Mouse (Mus musculus) heart, postnatal 0 days (tissue): ENCODE results near the gene Phf21a.

Source experiments
- CTCF ChIP-seq: IDR thresholded peaks from 2 replicates; pipeline ENCODE4 v1.5.1; 2016; ENCODE audit warnings: antibody characterized with exemption, control low read depth, low read depth
- EP300 ChIP-seq: IDR thresholded peaks from 2 replicates; pipeline ENCODE4 v1.6.1; 2016; ENCODE audit warnings: antibody characterized with exemption, low read depth

DNA sequence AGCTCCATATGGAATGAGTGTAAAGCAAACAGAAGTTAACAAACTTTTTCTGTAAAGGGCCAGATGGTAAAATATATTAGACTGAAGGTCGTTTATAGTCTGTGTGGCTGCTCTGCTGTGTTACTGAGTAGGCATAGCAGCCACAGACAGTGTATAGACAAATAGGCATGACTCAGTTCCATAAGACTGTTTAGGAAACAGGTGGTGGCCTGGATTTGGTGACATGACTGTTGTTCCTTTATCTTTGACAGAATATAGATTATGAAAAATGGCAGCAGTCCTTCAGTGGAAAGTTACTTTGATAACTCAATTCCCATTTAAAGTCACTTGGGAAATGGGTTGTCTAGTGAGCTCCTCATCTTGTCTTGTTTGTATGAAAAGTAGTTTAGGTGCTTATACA lies 132.7 kb downstream of the Phf21a start:
- TF ChIP-seq CTCF (no peak), EP300 (no peak)
